Mouse (Mus musculus) thymus, postnatal 4 days (tissue): ENCODE measurements around the gene Map3k5.
A peak's percentile ranks its signal among the peaks of the same experiment; 100 is the strongest.

Experiments
- DNase-seq: peaks from one replicate; pipeline ENCODE4 v3.0.0; 2021

Map3k5 gene

DNA sequence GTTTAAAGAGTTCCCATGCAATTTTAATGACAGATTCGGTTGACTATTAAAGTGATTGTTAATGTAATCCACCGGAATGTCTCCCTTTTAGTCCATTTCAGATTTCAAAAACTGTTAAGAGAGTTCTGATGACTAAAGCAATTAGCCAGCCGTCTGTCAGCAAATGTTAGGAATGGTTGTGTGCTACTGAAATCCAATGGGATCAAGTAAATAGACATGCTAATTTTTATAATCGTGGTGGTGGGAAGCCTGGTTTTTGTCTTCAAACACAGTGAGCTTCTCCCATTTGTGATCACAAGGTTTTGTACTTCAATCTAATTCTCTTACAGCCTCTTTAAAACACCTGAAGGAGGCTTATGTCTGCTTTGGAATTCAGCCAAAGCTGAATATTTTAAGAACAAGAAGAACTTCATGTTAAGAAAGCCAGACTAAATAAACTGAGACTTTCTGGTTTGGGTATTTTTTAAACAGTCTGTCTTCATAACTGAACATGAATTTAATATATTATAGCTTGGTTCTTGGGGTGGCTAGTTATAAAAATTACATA lies 1.6 kb downstream of the Map3k5 start:
- no peak for DNase-seq

DNA sequence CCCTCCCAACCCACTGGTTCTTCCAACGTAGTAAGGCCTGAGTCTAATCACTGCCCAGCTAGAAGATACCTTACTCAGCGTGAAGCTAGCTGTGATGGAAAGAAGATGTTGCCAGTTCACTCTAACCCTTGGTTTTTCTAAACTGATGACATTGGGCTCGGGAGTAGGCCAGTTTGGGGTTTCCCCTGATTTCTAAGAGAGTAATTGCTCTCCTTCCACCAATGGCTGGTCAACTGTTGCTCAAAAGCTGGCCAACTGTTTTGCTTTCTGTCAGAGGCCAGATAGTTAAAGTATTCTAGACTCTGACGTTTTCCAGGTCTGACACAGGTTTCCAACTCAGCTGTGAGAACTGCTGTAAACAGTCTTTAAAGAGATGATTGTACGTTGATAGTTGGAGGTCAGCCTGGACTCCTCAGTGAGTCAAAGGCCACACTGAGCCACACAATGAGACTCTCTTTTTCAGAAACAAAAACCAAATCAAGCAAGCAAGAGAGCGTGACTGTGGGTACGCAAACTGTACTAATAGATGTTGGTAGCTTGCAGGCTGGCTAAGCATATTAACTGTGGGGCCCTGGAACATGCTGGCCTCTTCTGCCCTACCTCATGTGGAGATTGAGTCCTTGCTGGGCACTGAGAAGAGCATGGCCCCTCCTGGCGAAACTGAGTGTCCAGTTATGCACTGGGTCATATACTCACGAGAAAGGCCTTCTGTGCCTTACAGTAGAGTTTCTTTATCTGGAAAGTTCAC lies 2.9 kb downstream of the Map3k5 start:
- DNase-seq: no peak

DNA sequence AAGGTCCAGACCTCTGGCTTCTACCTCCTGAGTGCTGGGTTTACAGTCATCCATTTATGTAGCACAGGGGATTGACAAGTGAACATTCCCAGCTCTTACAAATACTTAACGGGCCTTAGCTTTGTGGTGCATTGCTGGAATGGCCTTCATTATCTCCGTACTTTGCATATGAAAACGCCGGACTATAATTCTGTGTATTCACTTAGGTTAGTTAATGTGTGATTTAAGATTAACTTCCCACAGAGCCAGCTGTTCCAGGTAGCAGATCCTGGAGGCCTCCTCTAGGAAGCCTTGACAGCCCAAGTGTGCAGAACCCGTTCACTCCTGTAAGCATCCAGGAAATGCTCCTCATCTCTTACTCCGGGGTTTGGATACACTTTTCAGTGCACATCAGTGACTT lies 4.5 kb downstream of the Map3k5 start:
- DNase-seq: no peak

DNA sequence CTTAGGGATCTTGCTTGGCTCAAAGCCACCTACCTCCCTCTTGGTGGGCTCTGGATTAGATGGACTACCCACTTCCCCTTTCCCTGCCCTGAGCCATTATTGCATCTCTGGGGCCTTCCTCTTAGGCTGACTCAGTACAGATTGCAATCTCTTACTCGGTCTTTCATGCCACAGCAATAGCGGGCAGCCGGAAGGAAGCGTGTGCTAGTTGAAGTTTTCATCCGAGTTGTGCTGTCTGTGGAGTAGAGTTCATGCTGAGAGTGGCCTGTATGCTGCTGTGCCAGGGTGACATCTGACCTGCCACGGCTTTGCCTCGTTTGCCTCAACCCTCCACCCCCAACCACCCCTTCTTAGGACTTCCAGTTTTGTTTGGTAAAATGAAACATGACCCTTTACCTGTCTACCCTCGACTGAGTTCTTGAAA lies 5.0 kb downstream of the Map3k5 start:
- peak; percentile 52 for DNase-seq

DNA sequence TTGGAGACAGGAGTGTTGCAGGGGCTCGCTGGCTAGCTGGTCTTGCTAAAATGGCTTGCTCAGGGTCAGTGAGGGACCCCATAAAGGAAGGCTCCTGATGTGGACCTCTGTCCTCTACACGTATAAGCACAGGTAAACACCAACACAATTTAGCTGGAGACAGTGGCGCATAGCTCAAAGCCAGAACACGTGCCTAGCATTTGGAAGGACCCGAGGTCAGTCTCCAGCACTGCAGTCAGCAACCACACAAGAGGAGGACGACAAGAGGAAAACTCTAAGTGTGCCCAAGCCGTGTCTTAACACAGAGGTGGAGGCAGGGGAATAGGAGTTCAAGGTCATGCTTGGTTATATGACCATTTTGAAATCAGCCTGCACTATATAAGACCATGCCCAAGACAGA lies 5.9 kb downstream of the Map3k5 start:
- DNase-seq: no peak

DNA sequence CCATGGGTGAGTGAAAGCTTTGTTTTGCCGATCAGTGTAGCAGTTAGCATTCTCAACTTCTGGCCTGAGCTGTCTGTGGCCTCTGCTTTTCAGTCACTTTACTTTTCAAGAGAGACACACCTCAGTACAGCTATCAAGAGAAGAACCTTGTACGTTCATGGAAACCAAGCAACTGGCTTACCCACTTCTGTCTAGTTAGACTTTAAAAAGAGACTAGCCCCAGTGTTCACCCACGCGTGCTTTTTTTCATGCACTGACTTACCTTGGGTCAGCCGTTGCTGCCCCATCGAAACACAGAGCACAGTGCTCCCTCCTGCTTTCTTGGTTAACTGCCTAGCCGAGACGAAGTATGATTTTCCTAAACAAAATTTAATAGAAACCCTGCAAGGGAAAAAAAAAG lies 6.4 kb downstream of the Map3k5 start:
- no peak for DNase-seq

DNA sequence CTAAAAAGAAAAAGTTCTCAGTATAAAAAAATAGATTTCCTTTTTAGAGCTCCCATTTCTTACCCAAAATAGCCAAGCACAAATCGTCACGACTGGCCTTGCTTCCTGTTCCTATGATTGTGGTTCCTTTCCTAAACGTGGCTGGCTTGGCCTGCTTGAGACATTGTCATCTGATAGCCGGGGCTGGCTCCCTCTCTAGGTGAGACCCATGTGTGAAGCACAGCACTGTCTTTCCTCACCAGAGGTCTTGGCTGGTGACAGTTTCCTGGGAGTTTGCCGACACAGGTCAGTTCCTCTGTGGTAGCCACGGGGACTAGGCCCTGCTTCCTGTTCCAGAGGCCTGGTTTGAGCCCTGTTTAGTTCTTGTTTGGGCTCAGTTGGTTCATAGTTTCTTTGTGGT lies 6.8 kb downstream of the Map3k5 start:
- DNase-seq: peak; percentile 32

DNA sequence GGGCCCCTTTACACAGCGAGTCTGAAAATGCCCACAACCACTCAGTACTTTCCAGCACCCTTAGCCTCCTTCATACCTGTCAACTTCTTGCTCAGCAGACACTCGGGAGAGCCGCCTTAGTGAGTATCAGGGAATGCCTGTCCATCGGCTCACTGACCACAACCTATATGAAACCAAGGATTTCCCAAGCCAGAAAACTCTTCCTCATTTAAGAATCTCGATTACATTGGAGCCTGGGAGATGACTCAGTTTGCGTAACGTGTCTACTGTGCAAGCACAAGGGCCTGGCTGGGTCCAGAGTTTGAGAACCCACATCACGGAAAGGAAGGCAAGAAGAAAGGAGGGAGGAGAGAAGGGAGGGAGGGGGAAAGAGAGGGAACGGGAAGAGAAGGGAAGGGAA lies 7.6 kb downstream of the Map3k5 start:
- no peak for DNase-seq

DNA sequence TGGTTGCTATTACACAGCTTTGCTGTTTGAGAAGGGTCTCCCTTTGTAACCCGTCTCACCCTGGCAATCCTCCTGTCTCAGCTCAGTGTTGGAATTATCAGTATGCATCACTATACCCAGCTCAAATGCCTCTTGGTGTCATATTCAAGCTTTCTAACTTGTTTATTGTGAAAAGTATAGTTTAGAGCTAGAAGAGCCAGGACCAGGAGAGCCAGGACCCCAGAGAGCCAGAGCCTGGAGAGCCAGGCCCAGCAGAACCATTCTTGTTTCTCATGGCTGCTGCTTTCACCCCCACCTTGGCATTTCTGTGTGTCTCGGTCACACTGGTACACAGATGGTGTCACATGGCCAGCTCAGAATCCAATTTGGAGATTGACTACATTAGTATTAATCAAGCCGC lies 8.3 kb downstream of the Map3k5 start:
- no peak for DNase-seq

DNA sequence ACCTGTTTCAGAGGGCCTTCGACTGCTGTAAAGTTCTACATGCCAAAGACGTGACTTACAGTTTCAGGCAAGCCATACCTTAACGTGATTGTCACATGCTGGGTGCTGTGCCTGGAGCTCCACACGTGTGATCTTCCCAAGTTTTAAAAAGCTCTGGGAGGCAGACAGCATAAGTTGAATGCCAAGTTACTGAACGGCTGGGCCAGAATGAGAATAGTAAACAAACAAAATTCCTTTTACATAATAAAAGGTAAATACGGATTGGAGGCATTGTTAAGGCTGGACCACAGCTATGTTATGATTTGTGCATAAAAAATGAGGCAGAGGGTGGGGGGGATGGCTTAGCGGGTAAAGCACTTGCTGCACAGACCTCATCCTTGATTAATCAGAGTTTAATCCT lies 11.4 kb downstream of the Map3k5 start:
- DNase-seq: no peak

DNA sequence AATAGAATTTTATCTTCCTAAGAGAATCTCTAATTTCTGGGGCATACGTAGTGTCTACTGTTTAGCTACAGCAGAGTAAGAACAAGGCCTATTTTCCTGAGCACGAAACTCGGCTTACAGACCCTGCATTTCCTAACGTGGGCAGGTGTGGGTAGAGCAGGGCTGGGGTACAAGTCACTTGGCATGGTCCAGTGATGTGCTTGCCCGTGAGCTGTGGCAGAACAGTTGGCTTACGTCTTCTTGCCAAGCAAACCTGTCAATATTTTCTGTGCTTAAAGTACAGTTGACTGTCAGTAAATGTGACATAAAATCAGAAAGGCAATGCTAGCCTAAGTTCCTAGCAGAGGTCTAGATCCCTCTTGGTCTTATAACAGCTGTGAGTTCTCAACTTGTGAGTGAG lies 12.4 kb downstream of the Map3k5 start:
- DNase-seq: peak; percentile 1

DNA sequence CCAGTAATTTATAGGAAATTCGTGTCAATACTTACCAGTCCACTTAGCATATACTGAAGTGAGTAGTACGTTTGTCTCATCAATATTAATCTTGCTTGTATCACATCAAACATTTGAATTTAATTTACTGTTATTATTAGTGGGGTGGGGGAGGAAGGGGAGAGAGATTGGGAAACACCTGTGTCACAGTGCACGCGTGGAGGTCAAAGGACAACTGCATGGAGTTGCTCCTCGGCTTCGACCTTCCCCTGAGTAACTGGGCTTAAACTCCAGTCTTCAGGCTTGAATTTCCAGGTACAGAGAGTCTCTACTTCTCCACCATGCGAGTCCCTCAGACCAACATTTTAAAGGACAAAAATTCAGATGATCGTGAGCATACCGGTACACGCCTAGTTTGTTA lies 13.2 kb downstream of the Map3k5 start:
- peak; percentile 1 for DNase-seq

DNA sequence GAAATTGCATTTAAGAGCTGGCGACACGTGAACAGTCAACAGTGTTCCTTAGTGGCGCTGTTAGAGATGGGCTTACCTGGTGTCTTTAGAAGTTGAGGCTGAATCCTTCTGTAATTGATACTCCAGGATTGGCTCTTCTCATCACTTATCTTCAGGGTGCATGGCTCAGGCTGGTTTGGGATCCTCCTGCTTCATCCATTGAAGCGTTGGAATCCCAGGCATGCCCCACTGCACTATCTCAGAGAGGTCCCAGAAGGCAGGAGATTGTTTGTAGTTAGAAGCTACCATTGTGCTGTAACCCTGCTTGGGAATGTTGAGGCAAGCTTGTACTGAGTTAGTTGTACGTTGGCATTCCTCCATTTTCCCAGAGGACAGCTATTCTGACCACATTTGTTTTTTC lies 13.6 kb downstream of the Map3k5 start:
- DNase-seq: peak; percentile 1

DNA sequence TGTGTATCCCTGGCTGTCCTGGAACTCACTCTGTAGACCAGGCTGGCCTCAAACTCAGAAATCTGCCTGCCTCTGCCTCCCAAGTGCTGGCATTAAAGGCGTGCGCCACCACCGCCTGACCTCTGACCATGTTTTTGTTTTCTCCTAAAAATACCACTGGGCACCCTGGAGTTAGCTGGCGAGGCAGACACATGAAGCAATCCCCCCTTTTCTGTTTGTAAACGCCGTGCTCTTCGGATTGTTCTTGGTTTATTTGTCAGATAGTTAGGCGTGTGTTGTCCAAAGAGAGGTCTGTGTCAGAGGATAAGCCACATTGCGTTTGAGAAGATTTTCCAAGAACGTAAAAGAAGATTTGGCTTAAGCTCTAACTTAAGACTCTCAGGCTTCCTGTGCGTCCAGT lies 14.1 kb downstream of the Map3k5 start:
- DNase-seq: no peak

DNA sequence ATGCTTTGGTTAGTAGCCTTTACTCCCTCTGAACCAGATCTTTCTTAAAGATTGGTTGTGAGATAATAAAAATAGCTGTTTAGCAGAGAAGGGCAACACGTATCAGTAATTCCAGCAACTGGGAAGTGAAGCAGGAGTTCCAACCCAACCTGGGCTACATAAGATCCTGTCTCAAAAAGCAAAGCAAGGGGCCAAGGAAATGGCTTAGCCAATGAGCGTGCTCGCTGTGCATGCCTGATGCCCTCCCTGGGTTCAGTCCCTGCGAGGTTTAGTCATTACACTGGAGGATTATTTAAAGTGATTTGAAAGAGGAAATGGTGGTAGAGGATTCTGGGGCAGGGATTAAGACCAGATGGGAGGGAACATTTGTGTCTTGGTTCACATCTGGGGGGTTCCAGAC lies 14.8 kb downstream of the Map3k5 start:
- DNase-seq: no peak

DNA sequence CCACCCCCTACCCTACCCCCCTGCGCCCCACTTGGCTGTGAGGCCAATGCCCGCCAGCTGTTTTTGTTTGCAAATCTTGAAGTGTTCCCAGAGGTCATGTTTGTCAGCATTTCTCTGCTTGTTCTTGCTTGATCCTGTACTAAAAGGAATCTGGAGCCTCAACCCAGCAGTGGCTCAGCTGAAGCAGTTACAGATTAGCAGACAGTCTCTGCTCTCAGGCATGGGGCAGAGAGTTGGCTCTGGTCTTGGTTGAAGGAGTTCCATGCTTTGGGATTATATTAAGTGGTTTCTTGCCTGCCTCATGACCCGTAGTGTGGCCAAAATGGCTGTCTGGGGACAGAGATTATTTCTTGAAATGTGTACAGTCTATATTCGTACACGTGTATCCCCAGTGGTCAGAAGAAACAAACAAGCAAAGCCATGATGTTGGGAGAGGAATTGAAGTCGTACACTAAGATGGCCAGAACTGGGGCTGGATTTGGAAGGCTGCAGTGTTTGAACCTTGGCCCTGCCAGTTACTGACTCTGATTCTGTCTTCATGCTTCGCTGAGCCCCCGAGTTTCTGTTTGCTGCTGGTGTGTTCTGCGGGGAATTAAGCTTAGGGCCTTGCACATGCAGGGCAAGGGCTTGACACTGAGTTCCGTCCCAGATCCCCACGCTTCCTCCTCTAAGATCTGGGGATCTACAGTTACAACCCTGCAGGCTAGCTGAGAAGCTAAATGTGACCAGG lies 18.9 kb downstream of the Map3k5 start:
- no peak for DNase-seq

DNA sequence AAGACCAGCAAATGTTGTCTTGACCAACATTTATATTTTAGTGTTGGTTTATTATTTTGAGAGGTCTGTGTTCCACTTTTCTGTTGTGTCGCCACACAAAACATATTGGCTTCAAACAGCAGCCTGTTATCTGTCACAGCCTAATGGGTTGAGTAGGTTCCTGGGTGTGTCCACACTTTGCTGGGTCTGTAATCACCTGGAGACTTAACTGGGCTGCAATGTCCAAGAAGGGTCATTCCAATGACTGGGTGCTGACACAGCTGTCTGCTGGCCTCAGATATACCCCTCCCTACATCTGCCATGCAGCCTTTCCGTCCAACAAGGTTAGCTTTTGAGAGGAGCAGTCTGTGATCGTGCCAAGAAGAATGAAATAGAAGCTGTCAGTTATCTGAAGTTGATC lies 20.3 kb downstream of the Map3k5 start:
- DNase-seq: no peak

DNA sequence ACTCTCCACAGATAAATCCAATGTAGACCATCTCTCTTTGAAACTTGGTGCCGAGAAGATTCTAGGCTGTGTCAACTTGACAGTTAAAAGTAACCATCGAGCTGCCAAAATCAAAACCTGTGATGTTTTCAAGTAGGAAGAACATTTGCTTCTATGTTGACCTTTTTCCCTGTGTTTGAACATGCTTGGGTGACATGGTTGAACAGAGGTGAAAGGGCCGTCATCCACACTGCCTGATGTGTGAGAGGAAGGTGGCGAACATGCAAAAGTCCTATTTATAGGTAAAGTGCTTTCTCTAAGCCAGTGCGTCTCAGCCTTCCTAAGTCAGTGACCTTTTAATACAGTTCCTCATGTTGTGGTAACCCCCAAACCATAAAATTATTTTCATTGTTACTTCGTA lies 21.5 kb downstream of the Map3k5 start:
- no peak for DNase-seq

DNA sequence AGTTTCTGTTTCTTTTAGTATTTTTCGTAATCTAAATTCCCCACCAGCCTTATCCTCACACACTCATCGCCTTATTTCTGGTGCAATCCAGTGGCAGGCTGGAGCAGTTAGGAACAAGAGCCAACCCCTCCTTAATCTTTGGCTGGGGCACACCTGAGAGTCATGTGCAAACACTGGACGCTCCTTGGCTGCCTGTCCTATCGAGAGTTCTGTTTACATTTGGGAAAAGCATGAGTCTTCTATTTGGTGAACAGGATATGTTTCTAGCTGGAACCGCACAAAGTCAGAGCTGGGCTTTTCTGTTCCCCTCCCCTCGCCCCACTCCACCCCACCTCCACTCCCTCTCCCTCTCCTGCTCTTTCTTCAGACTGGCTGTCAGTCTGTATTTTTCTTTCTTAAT lies 22.5 kb downstream of the Map3k5 start:
- DNase-seq: no peak

DNA sequence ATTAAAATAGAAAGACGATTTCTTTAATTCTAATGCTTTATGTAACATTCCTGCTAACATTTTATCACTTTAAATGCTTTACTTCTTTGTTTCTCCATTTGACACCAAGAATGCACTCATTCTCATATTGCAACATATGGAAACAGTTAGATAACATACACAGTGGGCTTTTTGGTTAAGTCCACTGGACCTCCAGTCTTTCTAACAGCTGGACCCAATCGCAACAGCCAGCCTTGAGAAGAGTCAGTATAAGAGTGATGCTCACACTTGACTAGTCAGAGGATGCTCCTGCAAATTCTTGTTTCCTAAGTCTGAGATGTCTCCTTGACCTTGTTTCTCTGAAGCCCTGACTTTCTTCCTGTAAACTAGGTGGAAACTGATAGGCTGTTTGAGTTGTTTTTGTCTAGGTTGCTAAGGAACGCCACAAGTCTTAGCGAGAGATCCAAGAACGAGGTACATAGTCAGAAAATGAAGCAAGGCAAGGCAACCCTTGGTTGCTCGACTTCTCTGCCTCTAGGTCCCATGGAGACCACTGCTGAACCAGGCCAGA lies 26.6 kb downstream of the Map3k5 start:
- DNase-seq: no peak

DNA sequence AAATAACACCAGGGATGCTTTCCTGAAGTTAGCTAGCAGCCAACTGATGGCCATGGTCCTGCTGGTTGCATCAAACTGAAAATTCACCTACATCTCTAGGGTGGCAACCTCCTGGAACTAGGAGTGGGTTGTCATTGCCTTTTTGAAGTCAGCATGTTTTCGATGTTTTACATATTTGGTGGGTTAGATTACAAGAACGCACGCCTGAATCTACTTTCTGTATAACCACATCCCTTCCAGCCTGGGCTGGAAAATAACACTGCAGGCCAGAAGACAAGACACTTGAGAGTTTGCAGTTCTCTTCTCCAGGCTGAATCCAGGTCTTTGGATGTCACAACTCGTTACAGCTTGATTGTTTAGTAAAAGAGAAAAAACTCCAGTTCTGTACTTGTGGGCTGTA lies 28.5 kb downstream of the Map3k5 start:
- DNase-seq: no peak

DNA sequence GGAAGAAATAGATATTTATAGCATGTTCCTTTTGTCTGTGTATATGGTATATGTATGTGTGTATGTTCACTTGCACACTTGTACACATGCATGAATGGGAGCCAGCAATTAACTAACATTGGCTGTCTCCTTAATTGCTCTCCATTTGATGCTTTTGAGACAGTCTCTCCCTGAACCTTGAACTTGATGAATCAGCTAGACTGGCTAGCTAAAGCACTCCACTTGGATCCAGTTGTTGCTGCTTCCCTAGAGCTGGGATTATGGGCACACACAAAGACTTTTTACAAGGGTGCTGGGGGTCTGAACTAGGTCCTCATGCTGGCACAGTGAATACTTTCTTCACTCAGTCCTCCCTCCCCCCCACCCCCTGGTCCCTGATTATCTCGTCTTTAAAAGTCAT lies 28.9 kb downstream of the Map3k5 start:
- no peak for DNase-seq

DNA sequence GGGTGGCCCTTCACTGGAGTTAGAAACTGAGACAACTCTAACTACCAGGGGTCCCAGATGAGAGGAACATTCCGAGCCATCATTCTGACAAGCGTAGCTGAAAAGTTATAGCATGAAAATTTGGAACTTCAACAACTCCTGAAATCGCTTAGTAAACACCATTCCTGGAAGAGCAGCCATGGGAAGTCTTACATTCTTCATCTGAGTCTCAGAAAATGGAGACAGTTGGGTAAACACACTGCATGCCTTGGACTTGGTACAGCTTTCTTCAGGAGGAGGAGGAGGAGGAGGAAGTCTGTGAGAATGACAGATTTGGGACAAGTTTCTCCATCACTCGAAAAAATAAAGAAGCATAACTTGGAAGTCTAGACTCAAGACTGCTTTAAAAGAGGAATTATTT lies 29.8 kb downstream of the Map3k5 start:
- DNase-seq: no peak

DNA sequence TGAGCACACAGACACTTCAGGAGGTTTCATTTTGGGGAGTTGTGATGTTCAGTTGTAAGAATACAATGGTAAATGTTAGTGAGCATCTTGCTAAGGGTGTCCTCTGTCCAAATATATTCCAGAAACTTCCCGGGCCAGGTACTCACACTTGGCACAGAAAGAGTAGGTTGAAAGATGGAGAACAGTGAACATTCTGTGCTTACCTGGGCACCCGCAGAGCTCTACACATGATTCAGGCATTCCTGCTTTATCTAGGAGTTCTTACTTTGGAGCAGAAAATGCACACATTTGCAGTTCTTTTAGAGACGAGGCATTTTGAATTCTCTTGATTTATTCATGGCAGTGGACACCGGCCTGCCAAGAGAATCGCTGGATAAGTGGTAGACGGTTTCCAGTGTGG lies 32.3 kb downstream of the Map3k5 start:
- no peak for DNase-seq
